Mouse (Mus musculus) myocyte (in vitro differentiated cells): ENCODE results near the gene Cd320. TPM values are rescaled to one million over a fixed set of nuclear protein-coding genes. Genes with fewer than 3 reads are reported as not detected.

ENCODE experiments used
- polyA plus RNA-seq: library from polyadenylated mRNA; unstranded; fragments of >200 nt; fragmentation: generic; extraction: Trizol; gene quantifications from one replicate; pipeline ENCODE4 v1.2.1, GENCODE M21; 2012; ENCODE audit warnings: missing spikeins

The Cd320 gene
- polyA plus RNA-seq, 1 experiment, result 83.1 TPM

Other genes starting within 250 kb of the Cd320 start
- gene Zfp414, start 214.0 kb upstream of the Cd320 start, polyA plus RNA-seq, result 21.9 TPM
- 0.41 TPM for gene Pram1, start 205.0 kb upstream of the Cd320 start, polyA plus RNA-seq
- gene Hnrnpm, start 156.2 kb upstream of the Cd320 start, polyA plus RNA-seq, result 68.2 TPM
- 51.5 TPM for gene March2, start 124.4 kb upstream of the Cd320 start, polyA plus RNA-seq
- 126 TPM for gene Rab11b, start 82.6 kb upstream of the Cd320 start, polyA plus RNA-seq
- gene Angptl4, start 61.3 kb upstream of the Cd320 start, polyA plus RNA-seq, result 42.8 TPM
- 8.3 TPM for gene Kank3, start 32.6 kb upstream of the Cd320 start, polyA plus RNA-seq
- gene Rps28, start 18.5 kb upstream of the Cd320 start, polyA plus RNA-seq, result 6,768 TPM
- gene Ndufa7, start 18.5 kb upstream of the Cd320 start, polyA plus RNA-seq, result 614 TPM
- not detected for gene Gm7029, start 30.7 kb downstream of the Cd320 start, polyA plus RNA-seq
- gene Kifc1, start 47.6 kb downstream of the Cd320 start, polyA plus RNA-seq, result 32.2 TPM
- 0.17 TPM for gene Platr17, start 62.0 kb downstream of the Cd320 start, polyA plus RNA-seq
- gene Daxx, start 66.3 kb downstream of the Cd320 start, polyA plus RNA-seq, result 16.9 TPM
- 50.6 TPM for gene Tapbp, start 72.8 kb downstream of the Cd320 start, polyA plus RNA-seq
- 31.6 TPM for gene Zbtb22, start 72.8 kb downstream of the Cd320 start, polyA plus RNA-seq
- 20.1 TPM for gene Rgl2, start 86.5 kb downstream of the Cd320 start, polyA plus RNA-seq
- gene Pfdn6, start 97.3 kb downstream of the Cd320 start, polyA plus RNA-seq, result 110 TPM
- gene Wdr46, start 97.6 kb downstream of the Cd320 start, polyA plus RNA-seq, result 25.9 TPM
- 1.2 TPM for gene B3galt4, start 108.4 kb downstream of the Cd320 start, polyA plus RNA-seq
- gene Vps52, start 112.7 kb downstream of the Cd320 start, polyA plus RNA-seq, result 29.9 TPM
- gene Rps18, start 112.9 kb downstream of the Cd320 start, polyA plus RNA-seq, result 287 TPM
- 89.2 TPM for gene H2-K1, start 157.3 kb downstream of the Cd320 start, polyA plus RNA-seq
- 42.9 TPM for gene Ring1, start 181.6 kb downstream of the Cd320 start, polyA plus RNA-seq
- 51.1 TPM for gene H2-Ke6, start 185.0 kb downstream of the Cd320 start, polyA plus RNA-seq
- gene Slc39a7, start 188.6 kb downstream of the Cd320 start, polyA plus RNA-seq, result 207 TPM
- gene Rxrb, start 188.7 kb downstream of the Cd320 start, polyA plus RNA-seq, result 45.8 TPM
- 0.94 TPM for gene Col11a2, start 196.3 kb downstream of the Cd320 start, polyA plus RNA-seq
- 0.07 TPM for gene H2-Oa, start 249.2 kb downstream of the Cd320 start, polyA plus RNA-seq